Mouse (Mus musculus) gastrocnemius, adult 8-10 months (tissue): ENCODE data around the gene Exoc7. TPM values are rescaled to one million over a fixed set of nuclear protein-coding genes. Genes with fewer than 3 reads are reported as not detected.

ENCODE experiments used
- DNase-seq, 2 experiments: peaks; one replicate each; pipeline ENCODE4 v3.0.0; 2022; ENCODE audit warnings: low spot score in 2 of 2
- total RNA-seq, 4 experiments: library from RNA; stranded (reverse); gene quantifications; 2 replicates each; pipeline ENCODE4 v1.2.4; 2022

Gene Exoc7
- total RNA-seq, 4 experiments from 2014 or later: 62.3 to 84.9 (median 73.3) TPM

- DNase-seq: peak; percentile 75 to 78
Measured at GRCm38 (mm10) chr11:116318719-116319659, 12.0 kb upstream of the Exoc7 start.

GRCm38 (mm10) chr11:116312359-116312758, 5.3 kb upstream of the Exoc7 start:
- DNase-seq: no peak

GRCm38 (mm10) chr11:116311169-116311568, 4.1 kb upstream of the Exoc7 start:
- no peak for DNase-seq

GRCm38 (mm10) chr11:116309601-116310000, 2.6 kb upstream of the Exoc7 start:
- DNase-seq: no peak

- DNase-seq: no peak
Measured at GRCm38 (mm10) chr11:116307762-116308531, 914 bp upstream of the Exoc7 start.

GRCm38 (mm10) chr11:116306126-116306982, 679 bp downstream of the Exoc7 start:
- DNase-seq: peak; percentile 82 to 84

GRCm38 (mm10) chr11:116305423-116305822, 1.6 kb downstream of the Exoc7 start:
- no peak for DNase-seq

GRCm38 (mm10) chr11:116298621-116299020, 8.4 kb downstream of the Exoc7 start:
- DNase-seq: no peak

- DNase-seq: no peak
Measured at GRCm38 (mm10) chr11:116298221-116298620, 8.8 kb downstream of the Exoc7 start.

GRCm38 (mm10) chr11:116297017-116297416, 10.0 kb downstream of the Exoc7 start:
- DNase-seq: no peak

GRCm38 (mm10) chr11:116296191-116296734, 10.8 kb downstream of the Exoc7 start:
- peak in 1 of 2 experiments; percentile 44 for DNase-seq

GRCm38 (mm10) chr11:116294319-116294718, 12.7 kb downstream of the Exoc7 start:
- DNase-seq: no peak

GRCm38 (mm10) chr11:116293538-116294137, 13.4 kb downstream of the Exoc7 start:
- DNase-seq: no peak

- DNase-seq: no peak
Measured at GRCm38 (mm10) chr11:116292401-116292800, 14.6 kb downstream of the Exoc7 start.

GRCm38 (mm10) chr11:116290556-116290955, 16.5 kb downstream of the Exoc7 start:
- no peak for DNase-seq

GRCm38 (mm10) chr11:116287351-116287750, 19.7 kb downstream of the Exoc7 start:
- DNase-seq: no peak

GRCm38 (mm10) chr11:116285770-116286191, 21.3 kb downstream of the Exoc7 start:
- no peak for DNase-seq

- no peak for DNase-seq
Measured at GRCm38 (mm10) chr11:116283982-116284381, 23.1 kb downstream of the Exoc7 start.

- DNase-seq: no peak
Measured at GRCm38 (mm10) chr11:116282912-116283521, 24.0 kb downstream of the Exoc7 start.

GRCm38 (mm10) chr11:116282089-116282488, 24.9 kb downstream of the Exoc7 start:
- DNase-seq: no peak
